Mouse (Mus musculus) ES-E14 (cell line): ENCODE results near the gene Heatr4.

Experiments used
- CHD2 ChIP-seq: IDR thresholded peaks from 2 replicates; pipeline ENCODE4 v1.6.1; 2014; ENCODE audit warnings: mild to moderate bottlenecking, low read depth, low read length, inconsistent platforms
- HCFC1 ChIP-seq: IDR thresholded peaks from 2 replicates; pipeline ENCODE4 v1.6.1; 2012; ENCODE audit warnings: low read length, inconsistent platforms, borderline replicate concordance; ENCODE audit not compliant: insufficient read depth
- ZC3H11A ChIP-seq: IDR thresholded peaks from 2 replicates; pipeline ENCODE4 v1.6.1; 2012; ENCODE audit warnings: low read depth, mild to moderate bottlenecking, inconsistent platforms, low read length, borderline replicate concordance
- ZNF384 ChIP-seq: IDR thresholded peaks from 2 replicates; pipeline ENCODE4 v1.6.1; 2012; ENCODE audit warnings: low read depth, low read length, inconsistent platforms

GRCm38 (mm10) chr12:83978862-83979261 is 5.8 kb downstream of the Heatr4 start:
- no peak for TF ChIP-seq ZNF384
- TF ChIP-seq HCFC1: no peak
- no peak for TF ChIP-seq ZC3H11A
- TF ChIP-seq CHD2: no peak
